Mouse (Mus musculus): Measurements from ENCODE around the gene Deaf1.
A peak's percentile ranks its signal among the peaks of the same experiment; 100 is the strongest.

Gene Deaf1

DNA sequence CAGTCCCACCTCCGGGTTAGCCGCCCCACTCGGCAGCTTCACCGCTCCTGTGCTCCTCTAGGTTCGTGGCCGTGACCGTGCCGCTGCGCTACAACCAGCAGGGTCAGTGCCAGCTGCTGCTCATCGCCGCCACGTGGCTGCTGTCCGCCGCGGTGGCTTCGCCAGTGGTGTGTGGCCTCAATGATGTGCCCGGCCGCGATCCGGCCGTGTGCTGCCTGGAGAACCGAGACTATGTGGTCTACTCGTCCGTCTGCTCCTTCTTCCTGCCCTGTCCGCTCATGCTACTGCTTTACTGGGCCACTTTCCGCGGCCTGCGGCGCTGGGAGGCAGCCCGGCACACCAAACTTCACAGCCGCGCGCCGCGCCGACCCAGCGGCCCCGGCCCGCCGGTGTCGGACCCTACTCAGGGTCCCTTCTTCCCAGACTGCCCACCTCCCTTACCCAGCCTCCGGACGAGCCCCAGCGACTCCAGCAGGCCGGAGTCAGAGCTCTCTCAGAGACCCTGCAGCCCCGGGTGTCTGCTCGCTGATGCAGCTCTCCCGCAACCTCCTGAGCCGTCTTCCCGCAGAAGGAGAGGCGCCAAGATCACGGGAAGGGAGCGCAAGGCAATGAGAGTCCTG is 33.5 kb downstream of the Deaf1 start:
- peak; percentile 25 for DNase-seq

DNA sequence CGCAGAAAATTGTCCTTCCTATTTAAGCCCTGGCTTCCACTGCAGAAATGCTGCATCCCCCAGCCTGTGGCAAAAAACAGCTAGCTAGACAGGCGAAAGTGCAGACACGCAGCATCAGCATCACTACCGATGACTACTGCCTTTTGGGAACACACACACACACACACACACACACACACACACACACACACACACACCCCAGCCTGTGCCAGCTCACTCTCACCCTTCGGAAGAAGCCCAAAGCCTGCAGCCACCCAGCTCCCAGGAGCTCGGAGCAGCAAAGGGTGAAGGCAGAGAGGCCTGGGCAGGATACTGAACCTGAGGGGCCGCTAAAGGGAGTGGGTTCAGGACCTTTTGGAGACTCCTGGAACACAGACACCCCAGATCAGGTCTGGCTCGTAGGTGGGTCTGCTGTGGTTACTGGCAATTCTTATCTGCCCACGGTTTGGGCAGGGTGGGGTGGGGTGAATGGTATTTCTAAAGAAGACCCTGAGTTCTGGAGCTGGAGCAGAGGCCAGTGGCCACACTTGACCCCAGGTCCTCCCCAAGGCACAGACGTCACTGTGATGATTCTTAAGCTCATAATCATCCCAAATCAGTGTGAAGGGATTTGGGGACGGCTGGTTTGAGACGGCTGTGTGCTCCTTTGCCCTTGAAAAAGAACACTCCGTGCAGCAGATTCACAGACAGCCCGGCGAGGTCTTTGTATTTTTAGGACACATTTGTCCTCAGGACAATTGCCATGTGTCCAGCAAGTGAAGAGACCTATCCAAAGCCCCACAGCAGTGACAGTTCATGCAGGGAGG is 34.7 kb downstream of the Deaf1 start:
- no peak for DNase-seq

DNA sequence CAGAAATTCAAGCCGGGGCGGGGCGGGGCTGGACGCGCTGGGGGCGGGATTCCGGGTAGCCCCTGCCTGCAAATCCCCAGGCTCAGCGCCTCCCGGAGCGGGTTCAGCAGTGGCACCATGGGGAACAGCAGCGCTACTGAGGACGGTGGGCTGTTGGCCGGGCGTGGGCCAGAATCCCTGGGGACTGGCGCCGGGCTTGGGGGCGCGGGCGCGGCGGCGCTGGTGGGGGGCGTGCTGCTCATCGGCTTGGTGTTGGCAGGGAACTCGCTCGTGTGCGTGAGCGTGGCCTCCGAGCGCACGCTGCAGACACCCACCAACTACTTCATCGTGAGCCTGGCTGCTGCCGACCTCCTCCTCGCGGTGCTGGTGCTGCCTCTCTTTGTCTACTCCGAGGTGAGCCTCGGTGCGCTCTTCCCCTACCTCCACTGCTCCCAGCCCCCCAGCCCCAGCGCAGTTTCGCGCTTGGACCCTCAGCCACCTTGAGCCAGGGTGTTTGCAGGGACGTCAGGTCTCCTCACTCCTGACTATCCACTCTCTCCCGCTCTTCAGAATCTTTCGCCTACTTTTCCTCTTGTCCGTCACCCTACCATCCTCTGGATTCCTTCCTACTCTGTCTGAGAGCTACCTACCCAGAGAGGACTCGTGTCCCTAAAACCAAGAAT is 35.4 kb downstream of the Deaf1 start, which contains the start of gene Drd4:
Drd4 (plus strand) TSS at position 86 of the 662 bp plus-strand sequence.
- peak; percentile 32 for DNase-seq

DNA sequence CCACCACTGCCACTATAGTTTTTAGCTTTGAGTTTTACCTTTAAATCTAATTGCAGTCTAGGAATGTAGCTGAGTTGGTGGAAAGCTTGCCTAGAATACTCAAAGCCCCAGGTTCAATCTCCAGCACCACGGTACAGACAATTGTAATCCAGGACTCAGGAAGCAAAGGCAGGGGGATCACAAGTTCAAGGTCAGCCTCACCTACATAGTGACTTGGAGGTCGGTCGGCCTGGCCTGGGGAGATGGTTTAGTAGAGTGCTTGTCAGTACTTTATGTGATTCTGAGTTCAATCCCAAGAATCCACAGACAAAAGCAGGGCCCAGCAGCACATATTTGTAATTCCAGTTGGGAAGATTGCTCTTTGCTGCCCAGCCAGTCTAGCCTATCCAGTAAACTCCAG is 39.4 kb downstream of the Deaf1 start:
- DNase-seq: no peak

DNA sequence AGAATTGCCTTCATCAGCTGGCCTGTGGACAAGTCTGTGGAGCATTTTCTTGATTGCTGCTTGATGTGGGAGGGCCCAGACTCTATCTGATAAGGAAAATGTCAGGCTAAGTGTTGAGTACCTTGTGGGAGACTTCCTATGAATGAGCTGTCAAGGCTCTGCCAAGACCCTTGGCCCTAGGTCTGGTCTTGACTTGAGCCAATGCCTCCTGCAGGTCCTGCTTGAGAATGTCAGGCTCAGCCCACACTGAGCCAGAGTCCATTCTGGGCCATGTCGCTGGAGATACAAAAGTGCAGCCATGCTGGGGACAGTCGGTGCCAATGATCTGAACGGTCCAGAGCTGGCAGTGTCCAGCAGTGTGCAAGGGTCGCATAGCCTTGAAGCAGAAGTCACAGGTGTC is 44.7 kb downstream of the Deaf1 start:
- DNase-seq: no peak

DNA sequence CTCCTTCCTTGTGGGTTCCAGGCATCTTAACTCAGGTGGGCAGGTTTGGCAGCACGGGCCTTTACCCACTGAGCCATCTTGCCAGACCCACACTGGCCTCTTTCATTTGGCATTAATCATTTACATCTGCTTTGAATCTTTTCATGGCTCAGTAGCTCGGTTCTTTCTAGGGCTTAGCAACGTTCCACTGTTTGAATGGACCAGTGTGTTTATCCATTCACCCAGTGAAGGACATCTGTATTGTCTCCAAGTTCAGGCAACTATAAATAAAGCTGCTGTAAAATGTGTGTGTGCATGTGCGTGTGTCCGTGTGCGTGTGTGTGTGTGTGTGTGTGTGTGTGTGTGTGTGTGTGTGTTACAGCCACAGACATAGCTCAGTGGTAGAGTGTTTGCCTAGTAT is 46.0 kb downstream of the Deaf1 start:
- DNase-seq: no peak

DNA sequence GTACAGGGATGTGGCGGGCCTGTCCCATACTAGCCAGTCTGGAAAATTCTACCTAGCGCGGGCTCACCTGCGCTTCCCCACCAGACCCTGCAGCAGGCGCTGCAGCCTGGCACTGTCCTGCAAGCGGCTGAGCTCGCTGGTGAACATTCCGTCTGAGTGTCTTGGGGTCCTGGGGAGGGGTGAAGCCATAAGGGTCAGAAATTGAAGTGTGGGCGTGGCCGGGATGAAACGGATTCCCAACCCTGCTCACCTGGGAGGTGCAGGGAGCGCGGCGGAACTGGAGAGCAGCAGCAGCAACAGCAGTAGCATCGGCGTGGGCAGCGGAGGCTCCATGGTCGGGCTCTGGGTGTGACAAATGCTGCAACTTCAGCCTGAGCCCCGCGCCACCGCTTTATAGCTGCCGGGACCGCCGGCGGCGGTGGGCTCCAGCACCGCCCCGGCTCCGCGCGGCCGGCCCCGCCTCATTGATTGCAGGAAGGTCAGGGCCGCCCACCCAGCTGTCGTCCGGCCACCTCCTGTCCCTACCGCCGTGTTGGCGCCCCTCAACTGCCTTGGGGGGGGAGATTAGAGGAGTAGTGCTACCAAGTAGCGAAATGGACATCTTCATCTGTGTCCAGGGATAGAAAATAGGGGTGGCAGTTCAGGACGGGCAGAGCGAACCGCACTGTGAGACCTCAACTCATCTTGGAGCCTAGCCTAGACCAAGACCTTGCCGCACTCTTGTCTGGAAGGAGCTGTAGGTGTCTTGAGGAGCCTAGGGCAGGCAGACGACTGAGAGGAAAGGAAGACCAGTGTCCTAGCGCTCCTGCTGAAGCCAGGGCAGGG is 48.5 kb downstream of the Deaf1 start, which contains the start of gene Sct:
Sct (minus strand) TSS at position 368 of the 825 bp plus-strand sequence.
- DNase-seq: peak; percentile 47

DNA sequence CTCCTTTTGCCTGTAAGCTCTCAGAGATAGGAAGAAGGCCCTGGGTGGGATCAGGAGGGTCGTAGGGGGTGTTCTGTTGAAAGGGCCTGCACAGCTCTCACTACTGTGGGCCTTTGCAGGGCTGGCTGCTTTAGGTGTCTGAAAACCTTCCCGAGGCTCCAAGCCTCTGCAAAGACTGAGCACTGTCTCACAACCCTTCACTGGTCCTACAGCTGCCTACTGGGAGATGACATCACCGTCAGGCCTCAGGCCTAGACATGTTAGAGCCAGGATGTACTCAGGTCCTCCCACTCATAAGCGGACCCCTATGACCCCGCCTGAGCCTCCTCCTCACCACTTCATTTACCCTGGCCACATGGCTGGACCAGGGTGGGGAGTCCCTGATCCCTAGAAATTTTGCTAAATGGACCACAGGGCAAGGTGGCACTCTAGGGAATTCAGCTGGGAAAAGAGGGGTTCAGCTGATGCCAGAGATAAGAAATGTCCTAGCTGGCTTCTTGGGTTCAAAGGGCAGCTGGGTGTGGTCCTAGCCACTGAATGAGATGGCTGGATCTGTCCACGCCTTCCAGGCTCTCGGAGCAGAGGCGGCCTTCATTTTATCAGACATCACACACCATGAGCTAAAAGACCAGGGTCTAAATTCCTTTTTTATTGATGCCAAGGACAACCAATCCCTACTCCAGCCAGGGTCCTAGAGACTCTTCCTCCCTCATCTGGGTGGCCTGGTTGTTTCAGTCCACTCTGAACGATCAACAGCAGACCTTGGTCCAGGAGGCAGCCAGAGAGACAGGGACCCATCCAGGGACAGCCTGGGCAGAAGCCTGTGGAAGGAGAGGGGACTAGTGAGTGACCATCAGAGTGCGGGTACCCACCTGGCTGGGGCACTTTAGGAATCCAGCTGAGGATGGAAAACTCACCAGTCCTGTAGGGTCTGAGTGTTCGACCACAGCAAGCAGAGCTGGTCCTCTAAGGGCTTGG is 49.5 kb downstream of the Deaf1 start:
- no peak for DNase-seq

DNA sequence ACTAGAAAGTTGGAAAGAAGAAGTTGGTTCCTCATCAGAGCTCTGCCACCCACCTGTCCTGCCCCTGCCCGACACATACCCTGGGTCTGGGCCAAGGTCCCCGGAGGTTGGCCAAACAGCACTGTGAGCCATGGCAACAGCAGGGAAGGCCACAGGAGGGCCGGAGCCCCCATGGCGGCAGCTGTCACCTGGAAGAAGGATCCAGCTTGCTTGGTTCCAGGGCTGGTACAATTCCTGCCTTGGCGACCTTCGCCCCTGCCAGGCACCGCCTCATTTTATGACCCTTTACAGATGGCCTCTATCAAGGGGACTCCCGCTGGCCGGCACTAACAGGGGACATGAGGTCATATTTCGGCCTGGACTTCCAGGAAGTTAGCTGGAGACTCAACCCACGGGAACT is 50.9 kb downstream of the Deaf1 start, which contains the start of gene Cdhr5:
Cdhr5 (minus strand) TSS at position 241 of the 400 bp plus-strand sequence.
- DNase-seq: no peak

DNA sequence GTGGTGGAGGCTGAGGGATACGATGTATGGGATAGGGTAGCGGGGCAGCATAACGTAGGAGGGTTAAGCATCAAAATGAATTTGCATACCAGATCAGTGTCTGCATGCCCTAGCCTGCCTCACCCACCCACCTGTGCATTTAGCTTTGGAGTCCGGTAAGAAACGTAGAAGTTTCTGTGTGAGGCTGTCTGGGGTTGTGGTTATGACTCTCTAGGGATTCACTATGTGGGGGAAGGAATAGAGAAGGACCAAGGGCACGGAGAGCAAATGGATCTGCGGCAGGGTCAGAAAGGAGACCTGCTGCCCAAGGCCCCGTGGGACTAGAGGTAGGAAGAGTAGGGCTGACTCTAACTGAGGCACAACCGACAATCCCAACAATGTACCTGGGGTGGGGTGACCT is 52.1 kb downstream of the Deaf1 start:
- no peak for DNase-seq

DNA sequence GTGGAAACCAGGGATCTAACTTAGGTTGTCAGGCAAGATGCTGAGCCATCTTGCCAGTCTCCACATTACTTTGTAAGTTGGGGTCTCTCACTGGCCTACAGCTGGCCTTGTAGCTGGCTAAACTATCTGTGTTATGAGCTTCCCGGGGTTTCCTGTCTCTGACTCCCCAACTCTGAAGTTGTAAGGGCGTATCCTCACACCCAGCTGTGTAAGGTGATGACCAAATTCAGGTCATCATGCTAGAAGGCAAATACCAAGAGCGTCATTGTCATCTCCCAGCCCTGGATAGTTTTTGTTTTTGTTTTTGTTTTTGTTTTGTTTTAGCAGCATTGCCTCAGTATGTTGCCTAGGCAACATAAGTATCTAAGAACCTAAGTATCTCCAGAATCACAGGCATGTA is 56.9 kb downstream of the Deaf1 start:
- DNase-seq: no peak

DNA sequence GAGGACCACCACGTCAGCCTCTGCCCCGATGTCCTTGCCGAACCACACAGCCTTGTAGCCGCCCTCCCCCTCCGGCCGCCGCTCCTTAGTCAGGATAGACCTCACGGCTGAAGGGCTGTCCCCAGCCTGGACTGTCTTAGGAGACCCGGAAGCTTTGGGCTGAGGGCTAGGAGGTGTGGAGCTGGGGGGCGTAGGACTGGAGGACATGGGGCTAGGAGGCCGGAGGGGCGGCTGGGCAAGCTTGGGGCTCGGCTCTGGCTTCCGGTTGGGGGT is 58.3 kb downstream of the Deaf1 start:
- DNase-seq: no peak

DNA sequence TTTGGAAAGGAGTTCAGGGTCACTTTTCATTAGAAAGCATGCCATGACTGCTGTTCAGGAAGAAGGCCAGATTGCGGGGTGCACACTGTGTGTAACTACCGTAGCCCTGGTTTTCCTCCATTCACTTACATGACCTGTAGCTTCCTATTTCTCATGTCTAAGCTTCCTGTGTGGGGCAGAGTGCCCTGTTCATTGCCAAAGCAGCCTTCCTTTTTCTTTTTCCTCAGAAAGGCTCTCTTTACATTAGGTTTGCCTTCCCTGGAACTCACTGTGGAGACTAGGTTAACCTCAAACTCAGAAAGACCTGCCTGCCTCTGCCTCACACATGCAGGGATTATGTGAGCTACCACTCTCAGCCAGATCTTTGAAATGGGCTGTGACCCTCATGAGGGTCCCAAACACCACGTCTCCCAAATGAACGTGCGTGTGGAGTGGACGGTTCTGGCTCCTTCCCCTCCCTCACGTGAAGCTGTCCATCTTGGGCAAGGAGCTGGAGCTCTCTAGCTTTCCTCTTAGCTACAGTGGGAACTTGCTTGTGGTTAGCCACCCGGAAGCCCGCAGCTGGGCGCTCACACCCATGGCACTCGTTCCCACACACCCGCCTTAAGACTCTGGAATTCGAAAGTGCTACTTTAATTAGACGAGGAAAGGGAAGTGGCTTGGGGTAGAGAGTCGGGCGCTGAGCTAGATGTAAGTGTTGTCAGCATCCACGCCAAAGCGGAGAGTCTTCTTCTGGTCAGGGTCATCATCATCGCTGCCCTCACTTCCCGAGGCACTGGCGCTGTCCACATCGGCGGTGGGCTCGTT is 58.8 kb downstream of the Deaf1 start:
- no peak for DNase-seq

DNA sequence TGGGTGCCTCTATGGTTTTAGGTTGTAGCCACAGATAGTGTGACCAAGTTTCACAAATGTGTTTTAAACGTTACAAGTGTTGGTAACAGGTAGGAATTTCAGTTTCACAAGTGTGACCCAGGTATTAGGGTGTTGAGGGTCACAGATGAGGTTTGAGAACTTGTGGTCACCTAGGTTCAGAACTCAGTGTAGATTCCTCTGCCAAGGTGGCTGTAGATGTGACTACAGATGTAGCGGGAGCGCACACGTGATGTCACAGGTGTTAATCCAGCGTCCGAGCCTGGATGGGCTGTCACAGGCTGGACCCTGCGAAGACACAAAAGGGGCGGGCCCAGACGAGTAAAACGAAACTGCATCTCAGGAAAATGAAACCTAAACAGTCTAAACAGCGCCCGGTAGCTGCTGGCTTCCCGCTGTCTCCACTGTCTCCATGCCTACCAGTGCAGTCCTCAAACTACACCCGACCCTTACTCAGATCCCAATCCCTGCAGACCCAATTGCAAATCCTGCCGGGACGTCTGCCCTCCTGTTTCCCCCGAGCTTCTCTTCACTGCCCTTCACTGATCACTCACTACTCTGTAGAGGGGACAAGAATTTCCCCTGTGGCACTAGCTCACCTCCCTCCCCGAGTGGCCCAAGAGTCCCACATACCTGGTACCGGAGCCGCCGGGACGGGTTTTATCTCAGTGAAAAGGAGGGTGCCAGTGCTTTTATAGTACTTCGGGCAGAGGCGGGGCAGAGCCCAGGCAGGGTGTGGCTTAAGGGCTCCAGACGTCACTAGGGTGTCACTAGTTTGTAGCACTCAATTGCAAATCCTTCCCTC is 61.5 kb downstream of the Deaf1 start, which contains the start of gene Irf7:
Irf7 (minus strand) TSS at position 743 of the 823 bp plus-strand sequence.
- DNase-seq: no peak

DNA sequence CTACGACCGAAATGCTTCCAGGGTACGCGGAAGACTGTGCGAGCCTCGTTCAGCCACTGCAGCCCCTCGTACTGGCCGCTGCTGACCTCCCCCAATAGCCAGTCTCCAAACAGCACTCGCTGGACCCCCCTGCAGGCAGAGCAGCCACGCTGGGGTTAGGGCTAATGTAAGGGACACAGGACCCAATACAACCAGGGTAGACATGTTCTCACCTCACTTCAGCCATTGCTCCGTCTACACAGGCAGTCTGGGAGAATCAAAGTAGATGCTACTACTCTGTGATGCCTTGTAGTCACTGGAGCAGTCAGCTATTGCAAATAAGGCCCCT is 62.1 kb downstream of the Deaf1 start:
- DNase-seq: no peak

DNA sequence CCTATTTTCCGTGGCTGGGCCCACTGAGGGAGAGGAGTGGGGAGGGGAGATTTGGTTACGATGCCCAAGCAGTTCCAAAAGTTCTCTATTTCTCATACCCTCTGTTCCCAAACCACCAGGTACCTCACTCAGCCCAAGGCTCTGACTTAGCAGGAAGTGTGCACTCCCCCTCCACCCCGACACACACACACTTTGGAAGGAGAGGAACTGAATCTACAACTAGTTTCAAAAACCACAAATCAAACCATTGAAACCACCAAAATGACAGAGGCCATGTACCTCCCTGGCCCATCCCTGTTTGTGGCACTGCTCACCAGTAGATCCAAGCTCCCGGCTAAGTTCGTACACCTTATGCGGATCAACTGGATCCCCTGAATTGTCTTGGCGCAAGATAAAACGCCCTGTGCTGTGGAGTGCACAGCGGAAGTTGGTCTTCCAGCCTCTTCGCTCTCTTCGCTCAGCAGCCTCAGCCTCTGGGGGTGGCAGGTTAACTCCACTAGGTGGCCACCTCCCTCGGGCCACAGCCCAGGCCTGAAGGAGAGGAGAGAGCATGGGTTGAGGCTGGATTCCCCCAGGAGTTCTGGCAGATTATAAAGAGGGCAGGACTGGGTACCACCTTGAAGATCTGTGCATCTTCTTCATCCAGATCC is 62.6 kb downstream of the Deaf1 start:
- DNase-seq: no peak

DNA sequence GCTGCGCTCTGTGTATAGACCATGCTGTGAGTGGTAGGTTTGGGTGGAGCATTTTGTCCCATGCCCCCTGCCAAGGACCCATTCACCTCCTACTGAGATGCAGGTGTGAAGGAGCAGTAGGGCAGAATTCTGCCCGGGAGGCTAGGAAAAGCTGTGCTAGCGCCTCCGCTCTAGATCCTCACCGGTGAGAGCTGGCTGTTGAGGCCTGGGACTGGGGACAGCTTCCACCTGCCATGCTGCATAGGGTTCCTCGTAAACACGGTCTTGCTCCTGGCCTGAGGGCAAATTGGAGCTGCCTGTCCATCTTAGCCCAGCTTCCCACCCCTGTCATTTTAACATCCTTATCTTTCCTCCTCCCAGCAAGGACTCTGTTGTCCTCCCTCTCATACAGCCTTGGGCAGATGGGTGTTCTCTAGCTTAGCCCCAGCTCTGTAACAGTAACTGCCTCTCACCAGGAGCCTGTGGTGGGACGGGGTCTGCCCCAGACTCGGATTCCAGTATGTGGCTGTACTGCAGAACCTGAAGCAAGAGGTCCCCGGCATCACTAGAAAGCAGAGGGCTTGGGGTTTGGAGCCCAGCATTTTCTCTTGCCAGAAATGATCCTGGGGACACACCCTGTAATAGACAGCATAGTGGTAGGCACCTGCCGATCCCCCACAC is 63.3 kb downstream of the Deaf1 start:
- no peak for DNase-seq

DNA sequence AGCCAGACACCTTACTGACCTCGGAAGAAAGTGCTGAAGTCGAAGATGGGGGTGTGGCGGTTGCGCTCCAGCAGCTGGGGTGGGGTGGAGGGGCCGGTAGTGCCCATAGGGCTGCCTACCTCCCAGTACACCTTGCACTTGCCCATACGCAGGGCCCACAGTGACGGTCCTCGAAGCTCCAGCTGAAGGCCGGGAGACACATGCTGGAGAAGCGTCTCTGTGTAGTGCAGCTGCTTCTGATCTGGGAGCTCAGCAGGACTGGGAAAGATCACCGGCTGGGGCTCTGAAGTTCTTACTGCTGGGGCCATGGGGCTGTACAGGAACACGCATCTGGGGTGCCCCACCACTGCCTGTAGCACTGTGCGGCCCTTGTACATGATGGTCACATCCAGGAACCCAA is 63.9 kb downstream of the Deaf1 start:
- DNase-seq: no peak

DNA sequence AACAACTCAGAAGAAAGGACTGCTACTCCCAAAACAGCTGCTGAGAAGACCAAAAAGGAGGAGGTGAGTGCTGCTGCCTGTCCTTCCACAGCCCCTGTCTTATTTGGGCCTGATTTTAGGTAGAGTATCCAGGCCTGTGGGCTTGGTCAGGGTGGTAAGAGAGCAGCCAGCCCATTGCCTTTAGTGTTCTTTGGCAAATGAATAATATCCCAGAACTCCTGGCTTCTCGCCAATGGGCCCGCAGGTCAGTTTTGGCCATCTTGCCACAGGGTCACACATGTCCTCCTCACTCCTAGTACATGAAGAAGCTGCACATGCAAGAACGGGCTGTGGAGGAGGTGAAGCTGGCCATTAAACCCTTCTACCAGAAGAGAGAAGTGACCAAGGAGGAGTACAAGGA is 66.0 kb downstream of the Deaf1 start:
- DNase-seq: no peak
